Mouse (Mus musculus) thymus, adult 2 months (tissue): ENCODE results near the gene Umps.

Experiments used
- CTCF ChIP-seq: fragments of 200-500 bp; IDR thresholded peaks from 2 replicates; pipeline ENCODE4 v1.5.1; 2012; ENCODE audit warnings: mild to moderate bottlenecking, control low read depth, low read length, moderate library complexity, borderline replicate concordance; ENCODE audit not compliant: control insufficient read depth, poor library complexity, insufficient read depth; ENCODE audit errors: extremely low read depth
- POLR2A ChIP-seq: fragments of 200-500 bp; IDR thresholded peaks from 2 replicates; pipeline ENCODE4 v1.6.1; 2012; ENCODE audit warnings: mild to moderate bottlenecking, low read length, control low read depth, moderate library complexity; ENCODE audit not compliant: control insufficient read depth, poor library complexity, insufficient read depth; ENCODE audit errors: extremely low read depth

GRCm38 (mm10) chr16:33979855-33980254 lies 13.0 kb upstream of the Umps start:
- no peak for TF ChIP-seq CTCF
- TF ChIP-seq POLR2A: no peak
